Mouse (Mus musculus) neural tube, embryonic 14.5 days (tissue): ENCODE measurements around the gene Tpgs1. TPM values are rescaled to one million over a fixed set of nuclear protein-coding genes. Genes with fewer than 3 reads are reported as not detected.

Source experiments
- ATAC-seq: fragments of 200-750 bp; cut with Nextera tagmentation; 2 replicates; pipeline ENCODE4 v1.8.0; 2017; ENCODE audit warnings: low read depth, mild to moderate bottlenecking, moderate TSS enrichment, moderate library complexity
- H3K27ac ChIP-seq: fragments of 300-500 bp; sonication (generic); 2 replicates; pipeline ENCODE4 v1.5.1; 2014; ENCODE audit warnings: low read depth, mild to moderate bottlenecking, control low read depth, low read length, moderate library complexity, mixed read lengths
- H3K27me3 ChIP-seq: fragments of 300-500 bp; sonication (generic); 2 replicates; pipeline ENCODE4 v1.6.1; 2014; ENCODE audit warnings: low read length; ENCODE audit not compliant: control insufficient read depth, insufficient read depth
- H3K36me3 ChIP-seq: fragments of 300-500 bp; sonication (generic); 2 replicates; pipeline ENCODE4 v1.6.1; 2014; ENCODE audit warnings: low read length, mixed read lengths; ENCODE audit not compliant: control insufficient read depth, insufficient read depth
- H3K4me1 ChIP-seq: fragments of 300-500 bp; sonication (generic); 2 replicates; pipeline ENCODE4 v1.6.1; 2014; ENCODE audit warnings: low read length; ENCODE audit not compliant: control insufficient read depth, insufficient read depth
- H3K4me2 ChIP-seq: fragments of 300-500 bp; sonication (generic); 2 replicates; pipeline ENCODE4 v1.6.1; 2014; ENCODE audit warnings: mild to moderate bottlenecking, low read depth, low read length, control low read depth
- H3K4me3 ChIP-seq: fragments of 300-500 bp; sonication (generic); 2 replicates; pipeline ENCODE4 v1.5.1; 2014; ENCODE audit warnings: low read depth, low read length, control low read depth, mixed read lengths
- H3K9ac ChIP-seq: fragments of 300-500 bp; sonication (generic); replicated peaks from 2 replicates; pipeline ENCODE4 v1.6.1; 2014; ENCODE audit warnings: low read depth, mild to moderate bottlenecking, control low read depth, low read length, mixed read lengths
- H3K9me3 ChIP-seq: fragments of 300-500 bp; sonication (generic); 2 replicates; pipeline ENCODE4 v1.6.1; 2016; ENCODE audit warnings: low read length; ENCODE audit not compliant: control insufficient read depth
- WGBS: fragments of 180-500 bp; shearing (Covaris S2); extraction: QIAGEN DNeasy Blood & Tissue Kit; methylation state at CpG from one replicate; pipeline ENCODE4 v1.1.7; 2014; 5-methylcytosine and 5-hydroxymethylcytosine counted together
- polyA plus RNA-seq: library from polyadenylated mRNA; unstranded; fragments of >200 nt; fragmentation: Nextera tagmentation; extraction: Ambion mirVana; gene quantifications from 2 replicates; pipeline ENCODE4 v1.2.1, GENCODE M21; 2014

Gene Tpgs1
- polyA plus RNA-seq, 1 experiment from 2014 or later, result 118 TPM

GRCm38 (mm10) chr10:79637128-79638110 is 31.8 kb upstream of the Tpgs1 start, which contains the start of gene Shc2:
Gene Shc2, minus strand, starts transcription at chr10:79637918.
- H3K9ac ChIP-seq, result peak within 1 kb of the TSS; percentile 89
- H3K9me3 ChIP-seq, result no peaks in the 10 kb centered on the region
- H3K4me1 ChIP-seq, result peaks cover 13% of the 10 kb centered on the region; the same call in 1 of the 2 replicates
- under 1% methylated on average over 103 of the region's 116 CpGs for WGBS
- H3K27ac ChIP-seq, result peak within 1 kb of the TSS; percentile 94
- H3K4me3 ChIP-seq, result peak within 1 kb of the TSS; percentile 79
- H3K36me3 ChIP-seq, result no peaks in the 10 kb centered on the region
- peak within 1 kb of the TSS; percentile 78 for H3K4me2 ChIP-seq
- peaks cover 8% of the 10 kb centered on the region; the same call in 1 of the 2 replicates for H3K27me3 ChIP-seq
- peak; percentile 91 for ATAC-seq

- 5% methylated on average over 23 of the region's 23 CpGs for WGBS
- peak; percentile 23; the same call in 1 of the 2 replicates for ATAC-seq
These were observed 30.5 kb upstream of the Tpgs1 start for GRCm38 (mm10) chr10:79638486-79639204.

GRCm38 (mm10) chr10:79645711-79646110 is 23.5 kb upstream of the Tpgs1 start, which contains the start of gene Odf3l2:
Gene Odf3l2, minus strand, starts transcription at chr10:79645738.
- WGBS, result 81% methylated on average over 8 of the region's 8 CpGs
- Histone ChIP-seq H3K4me3 (no peak within 1 kb of the TSS), H3K4me1 (no peaks in the 10 kb centered on the region), H3K27me3 (no peaks in the 10 kb centered on the region), H3K4me2 (no peak within 1 kb of the TSS), H3K9me3 (no peaks in the 10 kb centered on the region), H3K36me3 (no peaks in the 10 kb centered on the region), H3K27ac (no peak within 1 kb of the TSS), H3K9ac (no peak within 1 kb of the TSS)
- ATAC-seq, result no peak

More at GRCm38 (mm10) chr10:79638486-79639204, 30.5 kb upstream of the Tpgs1 start:
- Histone ChIP-seq H3K36me3 (no peaks in the 10 kb centered on the region), H3K27me3 (peaks cover 8% of the 10 kb centered on the region; the same call in 1 of the 2 replicates), H3K9me3 (no peaks in the 10 kb centered on the region), H3K9ac (peak overlapping the region; percentile 89), H3K4me3 (peak overlapping the region; percentile 79), H3K27ac (peak overlapping the region; percentile 94), H3K4me1 (peaks cover 13% of the 10 kb centered on the region; the same call in 1 of the 2 replicates), H3K4me2 (peak overlapping the region; percentile 78)

GRCm38 (mm10) chr10:79649070-79649751 is 20.0 kb upstream of the Tpgs1 start:
- Histone ChIP-seq H3K4me1 (no peaks in the 10 kb centered on the region), H3K4me3 (no peak overlapping the region), H3K9me3 (no peaks in the 10 kb centered on the region), H3K9ac (no peak overlapping the region), H3K4me2 (no peak overlapping the region), H3K36me3 (no peaks in the 10 kb centered on the region), H3K27ac (no peak overlapping the region), H3K27me3 (no peaks in the 10 kb centered on the region)
- peak; percentile 54 for ATAC-seq
- WGBS, result 34% methylated on average over 7 of the region's 7 CpGs

GRCm38 (mm10) chr10:79652789-79653188 is 16.4 kb upstream of the Tpgs1 start:
- H3K4me2 ChIP-seq, result no peak overlapping the region
- no peak overlapping the region for H3K27ac ChIP-seq
- no peaks in the 10 kb centered on the region for H3K36me3 ChIP-seq
- no peak for ATAC-seq
- H3K4me1 ChIP-seq, result no peaks in the 10 kb centered on the region
- no peaks in the 10 kb centered on the region for H3K9me3 ChIP-seq
- WGBS, result 77% methylated on average over 7 of the region's 7 CpGs
- H3K9ac ChIP-seq, result no peak overlapping the region
- H3K27me3 ChIP-seq, result no peaks in the 10 kb centered on the region
- no peak overlapping the region for H3K4me3 ChIP-seq

- Histone ChIP-seq H3K27me3 (no peaks in the 10 kb centered on the region), H3K4me2 (no peak overlapping the region), H3K9me3 (no peaks in the 10 kb centered on the region), H3K4me3 (no peak overlapping the region), H3K36me3 (no peaks in the 10 kb centered on the region), H3K4me1 (no peaks in the 10 kb centered on the region), H3K9ac (no peak overlapping the region), H3K27ac (no peak overlapping the region)
- ATAC-seq, result peak; percentile 77
- 33% methylated on average over 1 of the region's 1 CpGs for WGBS
These were observed 14.2 kb upstream of the Tpgs1 start for GRCm38 (mm10) chr10:79654946-79655395.

GRCm38 (mm10) chr10:79658829-79659228 is 10.3 kb upstream of the Tpgs1 start:
- Histone ChIP-seq H3K4me3 (no peak overlapping the region), H3K9ac (no peak overlapping the region), H3K36me3 (no peaks in the 10 kb centered on the region), H3K4me1 (no peaks in the 10 kb centered on the region), H3K27ac (no peak overlapping the region), H3K4me2 (no peak overlapping the region), H3K27me3 (no peaks in the 10 kb centered on the region), H3K9me3 (no peaks in the 10 kb centered on the region)
- ATAC-seq, result no peak
- WGBS, result 16% methylated on average over 4 of the region's 4 CpGs

GRCm38 (mm10) chr10:79660298-79660697 is 8.9 kb upstream of the Tpgs1 start:
- H3K4me1 ChIP-seq, result no peaks in the 10 kb centered on the region
- ATAC-seq, result no peak
- no peak overlapping the region for H3K27ac ChIP-seq
- H3K36me3 ChIP-seq, result no peaks in the 10 kb centered on the region
- WGBS, result 80% methylated on average over 2 of the region's 2 CpGs
- no peaks in the 10 kb centered on the region for H3K27me3 ChIP-seq
- H3K9ac ChIP-seq, result no peak overlapping the region
- no peaks in the 10 kb centered on the region for H3K9me3 ChIP-seq
- H3K4me2 ChIP-seq, result no peak overlapping the region
- H3K4me3 ChIP-seq, result no peak overlapping the region
